Mouse (Mus musculus): ENCODE results near the gene Nt5c. TPM values are rescaled to one million over a fixed set of nuclear protein-coding genes. Genes with fewer than 3 reads are reported as not detected.

The Nt5c gene
- polyA plus RNA-seq, 1 experiment from 2014 or later = 91.0 TPM

GRCm38 (mm10) chr11:115448998-115449397, 42.7 kb downstream of the Nt5c start:
- Histone ChIP-seq H3K9ac (replicated peaks; ENCODE audit: low read depth, low read length) (no peak overlapping the region), H3K4me3 (replicated peaks; ENCODE audit: low read length) (no peak overlapping the region), H3K9me3 (ENCODE audit: control insufficient read depth, low read length) (no peaks in the 10 kb centered on the region), H3K27me3 (replicated peaks; ENCODE audit: control insufficient read depth, insufficient read depth, low read length) (no peaks in the 10 kb centered on the region), H3K27ac (ENCODE audit: low read length) (no peak overlapping the region), H3K4me2 (ENCODE audit: low read length) (no peak overlapping the region), H3K36me3 (ENCODE audit: control insufficient read depth, insufficient read depth) (no peaks in the 10 kb centered on the region), H3K4me1 (replicated peaks; ENCODE audit: control insufficient read depth, insufficient read depth, low read length) (no peaks in the 10 kb centered on the region)
- ATAC-seq = no peak
- WGBS = 79% methylated on average over 7 of the region's 7 CpGs

- H3K36me3 ChIP-seq (ENCODE audit: control insufficient read depth, insufficient read depth) = no peaks in the 10 kb centered on the region
- H3K4me1 ChIP-seq (replicated peaks; ENCODE audit: control insufficient read depth, insufficient read depth, low read length) = no peaks in the 10 kb centered on the region
- 88% methylated on average over 16 of the region's 16 CpGs for WGBS
- no peaks in the 10 kb centered on the region for H3K9me3 ChIP-seq (ENCODE audit: control insufficient read depth, low read length)
- ATAC-seq = no peak
- no peak overlapping the region for H3K9ac ChIP-seq (replicated peaks; ENCODE audit: low read depth, low read length)
- H3K4me2 ChIP-seq (ENCODE audit: low read length) = no peak overlapping the region
- no peaks in the 10 kb centered on the region for H3K27me3 ChIP-seq (replicated peaks; ENCODE audit: control insufficient read depth, insufficient read depth, low read length)
- no peak overlapping the region for H3K4me3 ChIP-seq (replicated peaks; ENCODE audit: low read length)
- no peak overlapping the region for H3K27ac ChIP-seq (ENCODE audit: low read length)
Measured at GRCm38 (mm10) chr11:115448075-115448474, 43.6 kb downstream of the Nt5c start.

GRCm38 (mm10) chr11:115447321-115447885, 44.3 kb downstream of the Nt5c start:
- H3K27me3 ChIP-seq (replicated peaks; ENCODE audit: control insufficient read depth, insufficient read depth, low read length) = no peaks in the 10 kb centered on the region
- H3K4me3 ChIP-seq (replicated peaks; ENCODE audit: low read length) = no peak overlapping the region
- 88% methylated on average over 11 of the region's 11 CpGs for WGBS
- H3K4me1 ChIP-seq (replicated peaks; ENCODE audit: control insufficient read depth, insufficient read depth, low read length) = no peaks in the 10 kb centered on the region
- no peak overlapping the region for H3K4me2 ChIP-seq (ENCODE audit: low read length)
- no peaks in the 10 kb centered on the region for H3K36me3 ChIP-seq (ENCODE audit: control insufficient read depth, insufficient read depth)
- H3K27ac ChIP-seq (ENCODE audit: low read length) = no peak overlapping the region
- H3K9ac ChIP-seq (replicated peaks; ENCODE audit: low read depth, low read length) = no peak overlapping the region
- H3K9me3 ChIP-seq (ENCODE audit: control insufficient read depth, low read length) = no peaks in the 10 kb centered on the region
- ATAC-seq = no peak

GRCm38 (mm10) chr11:115446906-115447305, 44.8 kb downstream of the Nt5c start:
- 79% methylated on average over 3 of the region's 3 CpGs for WGBS
- Histone ChIP-seq H3K9me3 (ENCODE audit: control insufficient read depth, low read length) (no peaks in the 10 kb centered on the region), H3K4me2 (ENCODE audit: low read length) (no peak overlapping the region), H3K4me1 (replicated peaks; ENCODE audit: control insufficient read depth, insufficient read depth, low read length) (no peaks in the 10 kb centered on the region), H3K27ac (ENCODE audit: low read length) (no peak overlapping the region), H3K4me3 (replicated peaks; ENCODE audit: low read length) (no peak overlapping the region), H3K36me3 (ENCODE audit: control insufficient read depth, insufficient read depth) (no peaks in the 10 kb centered on the region), H3K9ac (replicated peaks; ENCODE audit: low read depth, low read length) (no peak overlapping the region), H3K27me3 (replicated peaks; ENCODE audit: control insufficient read depth, insufficient read depth, low read length) (no peaks in the 10 kb centered on the region)
- no peak for ATAC-seq

GRCm38 (mm10) chr11:115441417-115441816, 50.2 kb downstream of the Nt5c start:
- H3K36me3 ChIP-seq (ENCODE audit: control insufficient read depth, insufficient read depth) = no peaks in the 10 kb centered on the region
- H3K4me2 ChIP-seq (ENCODE audit: low read length) = no peak overlapping the region
- no peak for ATAC-seq
- no peak overlapping the region for H3K27ac ChIP-seq (ENCODE audit: low read length)
- H3K9ac ChIP-seq (replicated peaks; ENCODE audit: low read depth, low read length) = no peak overlapping the region
- no peaks in the 10 kb centered on the region for H3K9me3 ChIP-seq (ENCODE audit: control insufficient read depth, low read length)
- 56% methylated on average over 15 of the region's 15 CpGs for WGBS
- H3K4me1 ChIP-seq (replicated peaks; ENCODE audit: control insufficient read depth, insufficient read depth, low read length) = no peaks in the 10 kb centered on the region
- no peak overlapping the region for H3K4me3 ChIP-seq (replicated peaks; ENCODE audit: low read length)
- no peaks in the 10 kb centered on the region for H3K27me3 ChIP-seq (replicated peaks; ENCODE audit: control insufficient read depth, insufficient read depth, low read length)

Small RNAs within 50 kb of the gene (microRNA-seq; reads per million reads assigned to microRNA genes)
- gene Mir3968 = not detected

Other genes with a start within 250 kb of the Nt5c start
- 0.29 and 0.37 TPM in 2 replicates for gene Grin2c, start 224.6 kb downstream of the Nt5c start, polyA plus RNA-seq (2015; fragmentation: Nextera tagmentation; extraction: Ambion mirVana)
- 23.2 and 26.9 TPM in 2 replicates for gene Fdxr, start 214.8 kb downstream of the Nt5c start, polyA plus RNA-seq (2015; fragmentation: Nextera tagmentation; extraction: Ambion mirVana)
- gene Fads6, start 194.2 kb downstream of the Nt5c start, polyA plus RNA-seq (2015; fragmentation: Nextera tagmentation; extraction: Ambion mirVana) = 0.27 and 0.76 TPM in 2 replicates
- 0.24 TPM in 1 of 2 replicates, not detected in the other for gene Otop2, start 184.7 kb downstream of the Nt5c start, polyA plus RNA-seq (2015; fragmentation: Nextera tagmentation; extraction: Ambion mirVana)
- gene Ush1g, start 169.8 kb downstream of the Nt5c start, polyA plus RNA-seq (2015; fragmentation: Nextera tagmentation; extraction: Ambion mirVana) = 0.10 TPM in 2 replicates
- 0.37 TPM in 1 of 2 replicates, not detected in the other for gene Otop3, start 157.1 kb downstream of the Nt5c start, polyA plus RNA-seq (2015; fragmentation: Nextera tagmentation; extraction: Ambion mirVana)
- gene Hid1, start 124.1 kb downstream of the Nt5c start, polyA plus RNA-seq (2015; fragmentation: Nextera tagmentation; extraction: Ambion mirVana) = 46.6 and 58.2 TPM in 2 replicates
- 16.8 and 18.3 TPM in 2 replicates for gene Cdr2l, start 109.9 kb downstream of the Nt5c start, polyA plus RNA-seq (2015; fragmentation: Nextera tagmentation; extraction: Ambion mirVana)
- 158 and 176 TPM in 2 replicates for gene Mrpl58, start 88.1 kb downstream of the Nt5c start, polyA plus RNA-seq (2015; fragmentation: Nextera tagmentation; extraction: Ambion mirVana)
- gene Atp5h, start 71.9 kb downstream of the Nt5c start, polyA plus RNA-seq (2015; fragmentation: Nextera tagmentation; extraction: Ambion mirVana) = 641 and 688 TPM in 2 replicates
- gene Kctd2, start 71.7 kb downstream of the Nt5c start, polyA plus RNA-seq (2015; fragmentation: Nextera tagmentation; extraction: Ambion mirVana) = 18.9 and 20.2 TPM in 2 replicates
- not detected in 2 replicates for gene Trim80, start 51.3 kb downstream of the Nt5c start, polyA plus RNA-seq (2015; fragmentation: Nextera tagmentation; extraction: Ambion mirVana)
- not detected in 2 replicates for gene Slc16a5, start 29.4 kb downstream of the Nt5c start, polyA plus RNA-seq (2015; fragmentation: Nextera tagmentation; extraction: Ambion mirVana)
- 16.2 and 17.3 TPM in 2 replicates for gene Armc7, start 16.2 kb downstream of the Nt5c start, polyA plus RNA-seq (2015; fragmentation: Nextera tagmentation; extraction: Ambion mirVana)
- gene Jpt1, start 22.5 kb upstream of the Nt5c start, polyA plus RNA-seq (2015; fragmentation: Nextera tagmentation; extraction: Ambion mirVana) = 1,959 and 1,981 TPM in 2 replicates
- gene Sumo2, start 44.4 kb upstream of the Nt5c start, polyA plus RNA-seq (2015; fragmentation: Nextera tagmentation; extraction: Ambion mirVana) = 1,130 and 1,181 TPM in 2 replicates
- gene Nup85, start 72.6 kb upstream of the Nt5c start, polyA plus RNA-seq (2015; fragmentation: Nextera tagmentation; extraction: Ambion mirVana) = 138 and 144 TPM in 2 replicates
- gene Mrps7, start 112.1 kb upstream of the Nt5c start, polyA plus RNA-seq (2015; fragmentation: Nextera tagmentation; extraction: Ambion mirVana) = 68.0 and 76.5 TPM in 2 replicates
- gene Gga3, start 112.2 kb upstream of the Nt5c start, polyA plus RNA-seq (2015; fragmentation: Nextera tagmentation; extraction: Ambion mirVana) = 32.5 and 37.4 TPM in 2 replicates
- gene Mif4gd, start 121.1 kb upstream of the Nt5c start, polyA plus RNA-seq (2015; fragmentation: Nextera tagmentation; extraction: Ambion mirVana) = 9.8 and 12.9 TPM in 2 replicates
- 57.2 and 63.0 TPM in 2 replicates for gene Slc25a19, start 136.4 kb upstream of the Nt5c start, polyA plus RNA-seq (2015; fragmentation: Nextera tagmentation; extraction: Ambion mirVana)
- 188 and 194 TPM in 2 replicates for gene Grb2, start 216.7 kb upstream of the Nt5c start, polyA plus RNA-seq (2015; fragmentation: Nextera tagmentation; extraction: Ambion mirVana)

Data from forebrain, embryonic 16.5 days (tissue).